Mouse (Mus musculus) limb, embryonic 11.5 days (tissue): ENCODE data around the gene Olfr913. TPM values are rescaled to one million over a fixed set of nuclear protein-coding genes. Genes with fewer than 3 reads are reported as not detected.

Source experiments
- ATAC-seq: fragments of 200-750 bp; cut with Nextera tagmentation; 2 replicates; pipeline ENCODE4 v1.8.0; 2017; ENCODE audit warnings: low read depth; ENCODE audit not compliant: insufficient number of reproducible peaks, low FRiP score, low TSS enrichment
- DNase-seq: peaks from one replicate; pipeline ENCODE4 v3.0.0-alpha.2; 2015; ENCODE audit warnings: low spot score
- H3K27ac ChIP-seq: fragments of 300-500 bp; sonication (generic); replicated peaks from 2 replicates; pipeline ENCODE4 v1.5.1; 2014; ENCODE audit warnings: low read depth, mild to moderate bottlenecking, low read length
- H3K27me3 ChIP-seq: fragments of 300-500 bp; sonication (generic); 2 replicates; pipeline ENCODE4 v1.6.1; 2014; ENCODE audit warnings: mild to moderate bottlenecking, low read length, mixed read lengths; ENCODE audit not compliant: control insufficient read depth, insufficient read depth
- H3K36me3 ChIP-seq: fragments of 300-500 bp; sonication (generic); 2 replicates; pipeline ENCODE4 v1.6.1; 2014; ENCODE audit warnings: mild to moderate bottlenecking, low read length, moderate library complexity, mixed read lengths; ENCODE audit not compliant: control insufficient read depth, insufficient read depth
- H3K4me1 ChIP-seq: fragments of 300-500 bp; sonication (generic); 2 replicates; pipeline ENCODE4 v1.6.1; 2014; ENCODE audit warnings: low read length, mixed read lengths; ENCODE audit not compliant: control insufficient read depth, insufficient read depth
- H3K4me2 ChIP-seq: fragments of 300-500 bp; sonication (generic); 2 replicates; pipeline ENCODE4 v1.6.1; 2014; ENCODE audit warnings: low read depth, mild to moderate bottlenecking, moderate library complexity; ENCODE audit not compliant: severe bottlenecking
- H3K4me3 ChIP-seq: fragments of 300-500 bp; sonication (generic); 2 replicates; pipeline ENCODE4 v1.5.1; 2014; ENCODE audit warnings: low read depth, low read length
- H3K9ac ChIP-seq: fragments of 300-500 bp; sonication (generic); 2 replicates; pipeline ENCODE4 v1.6.1; 2014; ENCODE audit warnings: mild to moderate bottlenecking, low read length
- H3K9me3 ChIP-seq: fragments of 300-500 bp; sonication (generic); 2 replicates; pipeline ENCODE4 v1.6.1; 2016; ENCODE audit warnings: low read length; ENCODE audit not compliant: control insufficient read depth
- WGBS: fragments of 180-500 bp; shearing (Covaris S2); extraction: QIAGEN DNeasy Blood & Tissue Kit; methylation state at CpG from one replicate; pipeline ENCODE4 v1.1.7; 2014; 5-methylcytosine and 5-hydroxymethylcytosine counted together
- polyA plus RNA-seq: library from polyadenylated mRNA; unstranded; fragments of >200 nt; fragmentation: Nextera tagmentation; extraction: Ambion mirVana; gene quantifications from 2 replicates; pipeline ENCODE4 v1.2.1, GENCODE M21; 2014

Gene Olfr913
- polyA plus RNA-seq, result not detected in 2 replicates

DNA sequence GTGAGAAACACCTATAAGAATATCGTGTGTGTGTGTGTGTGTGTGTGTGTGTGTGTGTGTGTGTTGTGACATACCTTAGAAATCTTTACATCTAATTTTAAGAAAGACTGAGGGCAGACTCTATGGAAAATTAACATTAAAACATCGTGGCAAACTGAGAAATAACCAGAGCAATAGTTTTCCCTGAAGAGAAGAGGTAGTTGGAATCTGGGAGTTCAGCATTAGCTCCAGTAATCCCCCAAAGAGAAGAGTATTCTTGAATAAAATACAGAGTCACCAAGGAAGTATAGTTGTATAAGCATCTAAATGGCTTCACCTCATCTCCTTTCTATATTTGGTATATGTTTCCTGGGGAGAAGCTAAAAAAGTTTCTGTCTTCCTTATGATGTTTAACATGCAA, at the start of gene Olfr913:
Gene Olfr913, plus strand, starts transcription at position 301 of the 400 bp plus-strand sequence.
- Histone ChIP-seq H3K4me1 (no peaks in the 10 kb centered on the region), H3K9ac (no peak within 1 kb of the TSS), H3K27ac (no peak within 1 kb of the TSS), H3K4me3 (no peak within 1 kb of the TSS), H3K36me3 (no peaks in the 10 kb centered on the region), H3K4me2 (no peak within 1 kb of the TSS), H3K27me3 (no peaks in the 10 kb centered on the region), H3K9me3 (no peaks in the 10 kb centered on the region)
- 61% methylated on average over 2 of the region's 2 CpGs for WGBS
- ATAC-seq, result no peak
- DNase-seq, result no peak

DNA sequence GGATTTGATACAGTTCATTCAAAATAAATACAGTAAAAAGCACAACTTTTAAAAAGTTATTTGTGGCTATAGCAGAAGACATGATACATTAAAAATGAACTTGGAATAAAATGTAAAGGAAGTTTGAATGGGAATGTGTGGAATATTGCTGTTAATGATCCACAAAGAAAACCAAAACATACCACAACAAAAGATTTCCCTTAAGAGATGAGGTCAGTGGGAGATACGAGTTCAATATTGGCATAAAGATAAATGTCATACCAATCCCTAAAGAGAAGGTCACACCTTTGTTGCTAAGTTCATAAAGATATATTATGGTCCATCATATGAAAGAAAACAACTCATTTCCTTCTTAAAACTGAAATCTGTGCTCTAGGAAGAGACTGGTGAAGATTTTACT, 12.7 kb upstream of the Olfr913 start, which contains the start of gene Olfr912:
Gene Olfr912, plus strand, starts transcription at position 301 of the 400 bp plus-strand sequence.
- H3K27me3 ChIP-seq, result no peaks in the 10 kb centered on the region
- H3K9me3 ChIP-seq, result no peaks in the 10 kb centered on the region
- ATAC-seq, result no peak
- H3K4me3 ChIP-seq, result no peak within 1 kb of the TSS
- 79% methylated on average over 1 of the region's 1 CpGs for WGBS
- H3K4me1 ChIP-seq, result no peaks in the 10 kb centered on the region
- no peak within 1 kb of the TSS for H3K4me2 ChIP-seq
- no peaks in the 10 kb centered on the region for H3K36me3 ChIP-seq
- DNase-seq, result no peak
- no peak within 1 kb of the TSS for H3K9ac ChIP-seq
- H3K27ac ChIP-seq, result no peak within 1 kb of the TSS

DNA sequence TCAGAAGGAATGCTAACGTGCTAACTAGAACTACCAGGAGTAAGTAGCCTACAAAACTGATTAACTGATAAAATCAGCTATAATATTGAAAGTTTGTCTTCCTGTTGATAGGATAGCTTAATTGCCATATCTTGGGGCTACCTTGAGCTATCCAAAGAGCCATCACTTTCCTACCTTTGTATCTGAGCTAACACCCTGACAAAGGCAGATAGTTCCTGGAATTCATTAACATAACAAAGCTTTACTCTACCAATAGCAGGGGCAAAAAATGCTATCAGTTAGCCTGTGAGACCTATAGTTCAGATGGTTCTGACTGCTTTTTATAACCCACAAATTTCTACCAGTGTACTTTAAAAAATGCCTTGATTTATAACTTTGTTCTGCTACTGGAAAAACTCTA, 1.5 kb upstream of the Olfr913 start:
- H3K4me1 ChIP-seq, result no peaks in the 10 kb centered on the region
- no peak overlapping the region for H3K9ac ChIP-seq
- ATAC-seq (no peak), DNase-seq (no peak)
- H3K9me3 ChIP-seq, result no peaks in the 10 kb centered on the region
- H3K27ac ChIP-seq, result no peak overlapping the region
- no peak overlapping the region for H3K4me3 ChIP-seq
- no peaks in the 10 kb centered on the region for H3K27me3 ChIP-seq
- no peak overlapping the region for H3K4me2 ChIP-seq
- WGBS, result 52% methylated on average over 1 of the region's 1 CpGs
- H3K36me3 ChIP-seq, result no peaks in the 10 kb centered on the region

DNA sequence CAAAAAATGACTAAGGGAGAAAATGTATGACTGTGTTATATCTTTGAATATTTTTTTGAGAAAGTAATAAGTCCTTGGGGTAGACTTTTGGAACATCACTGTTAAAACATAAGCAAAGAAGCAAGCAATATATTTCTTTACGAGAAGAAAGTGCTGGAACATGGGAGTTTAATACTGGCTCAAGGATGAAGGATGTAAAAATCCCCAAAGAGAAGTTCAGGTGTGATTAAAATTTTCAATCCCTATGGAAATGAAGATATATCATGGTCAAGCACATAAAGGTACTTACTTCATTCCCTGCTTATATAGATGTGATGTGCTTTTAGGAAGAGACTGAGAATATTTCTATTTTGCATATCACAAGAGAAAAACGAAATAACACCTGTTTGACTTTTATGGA, 12.2 kb downstream of the Olfr913 start, which contains the start of gene Olfr914:
Gene Olfr914, plus strand, starts transcription at position 301 of the 400 bp plus-strand sequence.
- H3K4me2 ChIP-seq, result no peak within 1 kb of the TSS
- H3K9ac ChIP-seq, result no peak within 1 kb of the TSS
- ATAC-seq (no peak), DNase-seq (no peak)
- no peaks in the 10 kb centered on the region for H3K36me3 ChIP-seq
- 71% methylated on average over 2 of the region's 2 CpGs for WGBS
- no peaks in the 10 kb centered on the region for H3K4me1 ChIP-seq
- H3K27me3 ChIP-seq, result no peaks in the 10 kb centered on the region
- no peaks in the 10 kb centered on the region for H3K9me3 ChIP-seq
- no peak within 1 kb of the TSS for H3K27ac ChIP-seq
- no peak within 1 kb of the TSS for H3K4me3 ChIP-seq

DNA sequence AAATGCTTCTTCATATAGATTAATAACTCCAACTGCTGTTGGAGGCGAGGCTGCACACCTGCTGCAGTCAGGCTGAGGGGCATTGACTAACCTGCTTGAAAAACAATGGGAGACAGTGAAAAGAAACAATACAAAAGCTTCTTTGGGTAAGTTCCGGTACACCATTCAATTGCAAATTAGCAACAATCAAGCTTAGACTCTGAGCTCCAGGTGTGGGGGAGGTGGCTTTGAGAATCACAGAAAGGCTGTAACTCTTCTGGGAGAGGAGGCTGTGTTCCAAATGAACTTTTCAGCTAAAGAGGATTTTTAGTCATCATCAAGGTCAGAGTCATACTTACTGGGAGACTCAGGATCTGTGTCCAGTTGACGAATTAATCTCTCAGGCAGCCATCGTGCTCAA, 39.8 kb downstream of the Olfr913 start:
- no peak for DNase-seq
- ATAC-seq, result no peak
- 83% methylated on average over 4 of the region's 4 CpGs for WGBS
- H3K9me3 ChIP-seq, result no peaks in the 10 kb centered on the region
- H3K4me1 ChIP-seq, result no peaks in the 10 kb centered on the region
- H3K27ac ChIP-seq, result no peak overlapping the region
- no peak overlapping the region for H3K4me2 ChIP-seq
- H3K27me3 ChIP-seq, result no peaks in the 10 kb centered on the region
- no peak overlapping the region for H3K4me3 ChIP-seq
- no peaks in the 10 kb centered on the region for H3K36me3 ChIP-seq
- H3K9ac ChIP-seq, result no peak overlapping the region

Other genes starting within 250 kb of the Olfr913 start
- gene Olfr898, start 244.3 kb upstream of the Olfr913 start, polyA plus RNA-seq, result not detected in 2 replicates
- gene Olfr250, start 225.9 kb upstream of the Olfr913 start, polyA plus RNA-seq, result not detected in 2 replicates
- not detected in 2 replicates for gene Olfr251, start 215.7 kb upstream of the Olfr913 start, polyA plus RNA-seq
- gene Olfr147, start 191.1 kb upstream of the Olfr913 start, polyA plus RNA-seq, result not detected in 2 replicates
- gene Olfr901, start 163.3 kb upstream of the Olfr913 start, polyA plus RNA-seq, result not detected in 2 replicates
- gene Olfr902, start 145.1 kb upstream of the Olfr913 start, polyA plus RNA-seq, result not detected in 2 replicates
- gene Olfr904, start 129.6 kb upstream of the Olfr913 start, polyA plus RNA-seq, result not detected in 2 replicates
- not detected in 2 replicates for gene Olfr905, start 121.7 kb upstream of the Olfr913 start, polyA plus RNA-seq
- not detected in 2 replicates for gene Olfr906, start 105.7 kb upstream of the Olfr913 start, polyA plus RNA-seq
- not detected in 2 replicates for gene Olfr907, start 97.0 kb upstream of the Olfr913 start, polyA plus RNA-seq
- not detected in 2 replicates for gene Olfr911-ps1, start 71.2 kb upstream of the Olfr913 start, polyA plus RNA-seq
- not detected in 2 replicates for gene Olfr910, start 54.9 kb upstream of the Olfr913 start, polyA plus RNA-seq
- not detected in 2 replicates for gene Olfr912, start 12.6 kb upstream of the Olfr913 start, polyA plus RNA-seq
- gene Olfr914, start 12.3 kb downstream of the Olfr913 start, polyA plus RNA-seq, result not detected in 2 replicates
- not detected in 2 replicates for gene Olfr916, start 67.1 kb downstream of the Olfr913 start, polyA plus RNA-seq
- not detected in 2 replicates for gene Olfr917, start 73.1 kb downstream of the Olfr913 start, polyA plus RNA-seq
- gene Olfr918, start 81.8 kb downstream of the Olfr913 start, polyA plus RNA-seq, result not detected in 2 replicates
- gene Olfr919, start 110.9 kb downstream of the Olfr913 start, polyA plus RNA-seq, result not detected in 2 replicates
- 10.2 and 11.9 TPM in 2 replicates for gene Vwa5a, start 125.5 kb downstream of the Olfr913 start, polyA plus RNA-seq
- 0.03 TPM in 1 of 2 replicates, not detected in the other for gene Olfr920, start 159.5 kb downstream of the Olfr913 start, polyA plus RNA-seq
- not detected in 2 replicates for gene Olfr921, start 180.3 kb downstream of the Olfr913 start, polyA plus RNA-seq
- gene Olfr922, start 221.9 kb downstream of the Olfr913 start, polyA plus RNA-seq, result not detected in 2 replicates
- not detected in 2 replicates for gene Olfr923, start 233.8 kb downstream of the Olfr913 start, polyA plus RNA-seq